Mouse (Mus musculus) urinary bladder, postnatal 10 days (tissue): ENCODE data around the gene Fpgs.

Experiments used
- DNase-seq: peaks from one replicate; pipeline ENCODE4 v3.0.0; 2022; ENCODE audit warnings: low spot score

Gene Fpgs

DNA sequence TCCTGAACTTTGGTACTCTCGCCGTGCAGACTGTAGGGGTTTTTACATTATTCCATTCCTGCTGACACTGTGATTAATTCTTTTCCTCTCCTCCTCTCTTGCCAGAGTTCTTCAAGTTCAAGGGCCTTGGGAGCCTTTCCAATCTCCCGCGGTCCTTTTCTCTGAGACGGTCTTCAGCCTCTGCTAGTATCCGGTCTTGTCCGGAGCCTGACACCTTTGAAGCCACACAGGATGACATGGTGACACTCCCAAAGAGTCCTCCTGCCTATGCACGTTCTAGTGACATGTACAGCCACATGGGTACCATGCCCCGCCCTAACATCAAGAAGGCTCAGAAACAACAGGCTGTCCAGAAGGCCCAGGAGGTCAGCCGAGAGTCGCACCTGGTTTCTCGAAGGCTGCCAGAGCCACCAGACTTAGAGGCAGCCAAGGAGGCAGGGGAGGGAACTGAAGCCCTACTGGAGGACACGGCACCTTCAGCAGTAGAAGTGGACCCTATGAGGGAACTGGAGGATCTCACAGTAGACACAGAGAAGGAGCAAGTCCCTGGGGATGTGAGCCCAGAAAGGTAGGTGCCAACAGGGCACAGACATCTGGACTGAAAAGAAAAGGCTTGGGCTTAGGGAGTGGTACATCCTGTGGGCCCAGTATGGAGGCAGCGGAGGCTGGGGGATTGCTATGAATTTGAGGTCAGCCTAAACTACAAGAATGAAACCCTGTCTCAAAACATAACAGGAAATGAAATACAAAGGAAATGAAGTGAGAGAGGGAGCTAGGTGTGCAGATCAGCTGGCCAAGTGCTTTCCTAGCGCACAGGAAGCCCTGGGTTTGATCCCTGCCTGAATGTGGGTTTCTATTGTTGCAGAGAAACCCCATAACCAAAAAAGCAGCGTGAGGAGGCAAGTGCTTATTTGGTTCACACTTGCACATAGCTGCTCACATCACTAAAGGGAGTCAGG, 21.2 kb upstream of the Fpgs start:
- DNase-seq: no peak

DNA sequence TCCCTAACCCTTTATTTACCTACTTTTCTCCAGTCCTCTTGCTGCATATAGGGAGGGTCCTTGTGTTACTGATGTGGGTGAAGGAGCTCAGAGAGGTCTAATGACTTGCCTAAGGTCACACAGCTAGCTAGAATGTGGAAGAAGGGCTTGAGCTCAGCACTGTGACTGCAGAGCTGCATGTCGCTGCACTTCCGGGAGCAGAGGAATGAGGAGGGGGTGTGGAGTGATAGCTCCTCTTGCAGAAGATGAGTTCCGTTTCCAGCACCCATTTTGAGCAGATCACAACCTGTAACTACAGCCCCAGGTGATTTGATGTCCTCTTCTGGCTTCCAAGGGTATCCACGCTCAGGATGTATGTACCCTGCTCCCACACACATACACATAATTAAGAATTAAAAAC, 20.2 kb upstream of the Fpgs start:
- no peak for DNase-seq

DNA sequence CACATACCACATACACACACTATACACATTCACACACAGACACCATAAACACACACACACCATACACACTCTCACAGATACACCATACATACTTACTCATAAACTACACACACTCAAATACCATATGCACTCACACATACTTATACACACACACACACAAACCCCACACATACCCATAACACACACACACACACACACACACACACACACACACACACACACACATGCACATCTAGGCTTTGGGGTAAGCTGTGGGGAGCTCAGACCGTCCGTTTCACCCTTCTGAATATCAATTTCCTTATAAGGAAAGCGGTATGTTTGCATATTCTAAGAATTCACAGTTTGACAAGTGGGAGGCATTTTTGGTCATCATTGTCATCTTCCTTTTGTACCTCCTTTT, 18.6 kb upstream of the Fpgs start:
- no peak for DNase-seq

DNA sequence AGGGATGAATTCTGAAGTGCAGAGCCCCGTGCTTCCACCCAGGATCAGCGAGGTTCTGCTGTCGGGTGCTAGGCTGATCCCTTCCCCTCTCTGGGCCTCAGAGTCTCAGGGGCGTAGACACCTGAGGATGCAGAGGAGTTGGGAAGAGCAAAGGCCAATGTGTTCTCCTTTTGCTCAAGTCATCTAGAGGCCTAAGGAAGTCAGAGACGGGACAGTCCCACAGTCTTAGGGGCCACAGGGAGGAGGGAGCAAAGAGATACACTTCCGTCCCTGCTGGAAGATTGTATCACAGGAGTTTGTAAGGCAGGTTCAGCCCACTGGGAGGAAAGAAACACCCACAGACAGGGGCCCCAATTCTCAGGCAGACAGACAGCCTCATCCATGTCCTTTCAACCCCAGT, 18.1 kb upstream of the Fpgs start:
- DNase-seq: no peak

DNA sequence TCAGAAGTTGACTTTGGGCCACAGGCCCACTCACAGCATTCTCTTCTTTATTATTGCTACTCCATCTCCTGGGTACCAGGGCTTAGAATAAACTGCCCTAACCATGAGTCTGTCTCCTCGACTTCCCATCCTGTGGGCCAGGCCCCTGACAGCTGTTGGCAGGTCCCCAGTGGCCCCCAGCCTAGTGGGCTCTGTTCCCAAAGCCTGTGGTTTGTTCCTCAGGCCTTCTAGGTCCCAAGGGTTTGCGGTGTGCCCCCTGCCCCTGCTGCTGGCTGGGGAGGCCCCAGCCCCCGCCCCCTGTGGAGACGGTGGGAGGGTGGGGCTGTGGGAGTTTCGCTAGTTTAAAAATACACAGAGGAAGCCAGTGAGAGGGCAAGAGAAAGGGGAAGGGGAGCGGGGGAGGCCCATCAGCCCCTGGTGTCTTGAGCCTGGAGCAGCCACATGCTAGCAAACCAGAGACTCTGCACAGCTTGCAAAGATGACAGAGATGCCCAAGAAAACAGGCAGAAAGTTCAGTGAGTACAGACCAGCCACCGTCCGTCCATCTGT, 16.8 kb upstream of the Fpgs start, which contains the start of gene Sh2d3c:
Gene Sh2d3c (plus strand): TSS at position 375 of the 549 bp plus-strand sequence.
- no peak for DNase-seq

DNA sequence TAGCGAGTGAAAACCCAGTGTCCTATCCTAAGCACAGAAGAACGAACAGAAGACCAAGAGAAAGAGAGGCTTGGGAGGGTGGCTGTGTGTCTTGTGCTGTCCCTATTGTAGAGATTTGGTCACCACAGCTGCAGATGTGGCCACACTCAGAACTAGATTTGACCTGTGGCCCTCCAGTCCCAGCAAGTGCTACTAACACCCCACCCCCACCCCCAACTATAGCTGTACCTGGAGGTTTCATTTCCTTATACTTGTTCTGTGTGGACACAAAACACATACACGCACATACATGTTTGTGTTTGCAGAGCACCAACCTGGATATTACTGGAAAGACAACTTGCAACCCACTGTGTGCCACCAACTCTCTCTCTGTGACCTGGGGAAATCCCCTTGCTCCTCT, 16.1 kb upstream of the Fpgs start:
- no peak for DNase-seq

DNA sequence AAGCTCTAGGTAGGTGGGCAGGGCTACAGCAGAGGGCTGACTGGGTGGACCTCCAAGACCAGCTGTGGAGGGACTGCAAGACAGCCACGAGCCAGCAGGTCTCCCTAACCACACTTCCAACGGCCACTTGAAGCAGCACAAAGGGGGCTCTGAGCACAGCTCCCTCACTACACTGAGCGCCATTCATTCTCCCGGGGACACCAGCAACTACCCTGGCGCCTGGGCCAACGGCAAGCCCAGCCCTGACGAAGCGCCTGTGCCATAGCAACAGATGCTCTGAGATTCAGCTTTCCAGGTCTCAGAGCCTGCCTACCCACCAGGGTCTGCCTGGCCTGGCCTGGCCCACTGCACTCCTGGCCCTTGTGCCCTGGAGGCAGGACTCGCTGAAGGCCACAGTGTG, 14.8 kb upstream of the Fpgs start:
- no peak for DNase-seq

DNA sequence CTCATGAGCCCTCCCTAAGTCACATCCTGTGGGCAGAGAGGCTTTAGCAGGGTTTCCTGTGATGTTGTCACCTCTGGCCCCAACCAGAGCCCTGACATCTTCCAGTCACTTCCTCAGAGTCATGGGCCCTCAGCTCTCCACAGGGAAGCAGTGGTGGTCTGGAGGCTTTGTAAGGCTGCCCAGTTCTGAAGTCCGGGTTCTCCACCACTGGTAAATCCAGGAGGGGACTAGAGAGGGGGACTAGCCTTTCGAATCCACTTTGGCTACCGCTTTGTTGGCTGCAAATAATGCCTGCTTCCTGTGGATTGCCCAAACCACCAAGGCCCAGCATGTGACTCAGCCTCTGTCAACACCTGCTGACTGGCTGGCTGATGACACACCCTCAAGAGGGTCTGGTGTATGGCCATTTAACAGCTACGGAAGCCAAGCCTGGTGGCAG, 11.1 kb upstream of the Fpgs start:
- DNase-seq: no peak

DNA sequence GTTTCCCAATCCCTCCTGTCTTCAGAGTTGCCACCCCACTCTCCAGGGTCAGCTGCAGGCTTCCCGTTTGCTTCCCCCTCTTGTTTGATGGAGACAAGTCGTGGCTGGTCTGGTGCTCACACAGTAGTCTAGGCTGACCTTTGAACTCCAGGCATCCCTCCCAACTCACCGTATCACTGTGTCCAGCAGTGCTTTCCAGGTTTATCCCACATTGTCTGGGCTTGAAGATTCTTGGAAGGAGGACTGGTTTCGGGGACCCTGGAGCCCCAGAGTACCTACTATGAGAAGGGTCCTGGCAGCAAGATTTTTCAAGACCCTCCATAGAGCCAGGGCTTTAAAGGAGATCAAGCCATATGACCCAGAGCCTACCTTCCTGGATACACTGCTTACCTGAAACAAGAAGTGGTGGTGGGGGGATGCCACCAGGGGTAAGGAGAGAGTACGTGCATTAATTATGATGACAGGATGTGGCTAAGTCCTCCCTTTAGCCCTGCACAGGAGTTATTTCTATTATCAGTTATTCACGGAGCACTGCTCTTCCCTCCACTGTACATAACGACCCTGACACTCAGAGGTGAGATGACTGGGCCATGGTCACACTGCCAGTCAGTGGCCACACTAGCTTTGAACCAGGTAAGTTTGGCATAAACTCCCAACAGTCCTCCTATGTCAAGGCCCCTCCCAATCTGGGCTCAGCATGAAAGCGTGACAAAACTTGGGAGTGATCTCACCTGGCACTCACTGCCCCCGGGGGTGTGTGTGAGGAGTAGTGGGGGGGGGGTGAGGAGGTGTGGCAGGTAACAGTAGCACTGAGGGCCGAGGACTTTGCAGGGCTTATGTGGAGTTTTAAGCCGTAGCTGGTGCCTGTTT, 10.4 kb upstream of the Fpgs start:
- no peak for DNase-seq

DNA sequence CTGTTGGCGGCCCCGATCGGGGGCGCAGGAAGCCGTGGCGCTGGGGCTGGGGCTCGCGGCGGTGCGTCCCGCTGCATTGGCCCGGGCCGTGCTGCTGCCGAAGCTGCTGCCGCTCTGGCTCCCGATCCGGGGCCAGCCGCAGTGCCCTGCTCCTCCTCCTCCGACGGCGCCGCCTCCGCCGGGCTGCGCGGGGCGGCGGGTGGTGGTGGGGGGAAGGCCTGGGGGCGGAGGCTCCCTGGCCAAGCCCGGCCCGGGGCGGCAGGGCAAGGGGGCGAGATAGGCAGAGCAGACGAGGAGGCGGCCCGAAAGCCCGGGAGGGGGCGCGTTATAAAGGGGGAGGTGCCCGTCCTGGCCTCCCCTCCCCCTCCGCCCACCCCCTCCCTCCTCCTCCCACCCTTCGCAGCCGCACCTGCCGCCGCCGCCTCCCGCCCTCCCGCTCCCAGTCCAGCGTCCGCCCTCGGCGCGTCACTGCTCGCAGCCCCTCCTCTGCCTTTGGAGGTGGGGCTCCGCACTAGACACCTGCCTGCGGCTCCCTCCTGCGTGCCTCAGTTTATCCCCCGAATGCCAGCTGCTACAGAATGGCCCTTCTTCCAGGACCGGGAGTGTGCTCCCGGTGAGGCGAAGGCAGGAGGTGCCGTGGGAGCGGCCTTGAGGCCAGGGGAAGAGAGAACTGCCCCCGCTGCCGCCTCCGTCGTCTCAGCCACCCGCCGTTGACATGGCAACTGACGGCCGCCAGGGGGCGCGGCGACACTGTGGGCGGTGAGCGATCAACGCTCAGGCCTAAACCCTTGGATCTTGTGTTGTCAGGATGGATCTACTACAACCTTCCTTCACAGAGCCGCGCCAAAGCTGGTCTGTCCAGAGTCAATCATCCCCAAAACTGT, 9.2 kb upstream of the Fpgs start, which contains the start of gene Cdk9:
Gene Cdk9 (minus strand): TSS at position 143 of the 884 bp plus-strand sequence.
- DNase-seq: peak; percentile 69

DNA sequence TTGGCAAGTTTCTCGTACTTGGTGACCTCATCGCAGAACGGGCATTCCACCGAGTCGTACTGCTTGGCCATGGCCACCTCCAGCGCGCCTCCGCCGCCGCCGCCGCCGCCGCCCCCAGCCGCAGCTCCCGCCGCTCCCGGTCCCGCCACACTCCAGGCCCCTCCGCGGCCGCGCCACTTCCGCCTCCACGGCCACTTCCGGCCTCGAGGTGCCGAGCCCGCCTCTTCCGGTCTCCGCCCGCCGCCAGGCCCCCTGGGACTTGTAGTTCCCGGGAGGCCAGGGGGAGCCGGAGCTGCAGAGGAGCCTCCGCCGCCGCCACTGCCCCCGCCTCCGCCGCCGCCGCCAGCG, 8.6 kb upstream of the Fpgs start:
- peak; percentile 76 for DNase-seq

DNA sequence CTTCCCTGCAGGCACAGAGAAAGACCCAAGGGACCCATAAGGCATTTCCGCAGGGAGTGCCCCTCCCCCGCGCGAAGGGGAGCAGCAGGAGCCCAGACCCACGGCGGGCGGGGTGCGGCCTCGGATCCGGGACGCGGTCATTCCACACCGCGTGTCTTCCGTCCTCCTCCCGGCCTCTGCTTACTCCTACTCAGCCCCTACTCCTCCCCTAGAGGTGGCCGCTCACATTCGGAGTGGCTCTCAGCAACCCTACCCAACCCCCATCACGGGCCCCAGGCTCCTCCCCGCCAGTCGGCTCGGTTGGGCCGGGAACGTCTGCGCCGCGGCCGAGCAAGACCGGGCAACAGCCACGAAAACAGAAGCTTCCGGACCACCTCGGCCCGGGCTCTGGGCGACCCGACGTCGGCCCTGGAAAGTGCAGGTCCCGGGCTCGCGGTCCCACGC, 8.2 kb upstream of the Fpgs start:
- DNase-seq: peak; percentile 30

DNA sequence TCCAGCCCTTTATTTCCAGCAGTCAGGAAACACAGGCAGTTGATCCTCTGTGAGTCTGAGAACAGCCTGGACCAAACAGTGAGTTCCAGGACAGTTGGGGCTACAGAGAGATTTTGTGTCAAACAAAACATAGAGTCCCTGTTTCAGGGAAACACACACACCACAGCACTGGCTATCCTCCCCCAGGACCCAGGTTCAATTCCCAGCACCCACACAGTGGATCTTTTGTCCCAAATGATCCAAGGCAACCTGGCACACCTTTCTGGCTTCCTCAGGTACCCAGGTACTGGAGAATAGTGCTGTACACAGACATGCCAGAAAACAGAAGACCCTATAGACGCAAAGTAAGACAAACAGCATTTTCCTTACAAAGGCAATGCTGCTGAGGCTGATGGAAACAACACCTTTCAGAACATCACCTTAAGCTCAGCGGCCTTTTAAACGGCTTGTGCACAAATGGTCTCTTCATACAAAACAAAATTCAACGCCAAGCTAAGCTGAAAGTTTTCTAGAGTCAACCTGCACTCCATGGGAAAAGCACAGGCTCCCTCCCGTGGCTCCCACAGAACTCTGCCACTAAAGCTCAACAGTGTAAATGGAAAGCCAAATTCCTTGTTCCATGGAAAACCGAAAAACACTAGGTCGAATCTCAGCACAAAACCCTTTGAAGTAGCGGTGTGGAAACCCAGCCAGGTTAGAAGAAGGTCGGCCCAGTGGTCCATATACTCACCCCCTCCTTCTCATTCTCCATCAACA, 7.5 kb upstream of the Fpgs start:
- no peak for DNase-seq

DNA sequence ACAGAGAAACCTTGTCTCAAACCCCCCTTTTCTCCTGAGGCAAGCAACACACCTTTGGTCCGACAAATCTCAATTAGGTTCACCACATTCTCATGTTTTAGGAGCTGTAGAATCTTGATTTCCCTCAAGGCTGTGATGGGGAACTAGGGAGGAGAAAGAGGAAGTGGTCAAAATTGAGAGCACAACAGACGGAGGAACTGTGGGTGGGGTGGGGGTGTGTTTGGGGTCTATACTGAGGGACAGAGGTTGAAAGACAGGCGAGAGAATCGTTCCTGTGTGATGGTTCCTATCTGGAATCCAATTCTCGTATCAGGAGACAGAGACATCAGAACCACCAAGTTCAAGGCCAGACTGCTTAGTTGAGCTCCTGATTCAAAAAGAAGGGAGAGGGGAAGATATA, 6.5 kb upstream of the Fpgs start:
- no peak for DNase-seq

DNA sequence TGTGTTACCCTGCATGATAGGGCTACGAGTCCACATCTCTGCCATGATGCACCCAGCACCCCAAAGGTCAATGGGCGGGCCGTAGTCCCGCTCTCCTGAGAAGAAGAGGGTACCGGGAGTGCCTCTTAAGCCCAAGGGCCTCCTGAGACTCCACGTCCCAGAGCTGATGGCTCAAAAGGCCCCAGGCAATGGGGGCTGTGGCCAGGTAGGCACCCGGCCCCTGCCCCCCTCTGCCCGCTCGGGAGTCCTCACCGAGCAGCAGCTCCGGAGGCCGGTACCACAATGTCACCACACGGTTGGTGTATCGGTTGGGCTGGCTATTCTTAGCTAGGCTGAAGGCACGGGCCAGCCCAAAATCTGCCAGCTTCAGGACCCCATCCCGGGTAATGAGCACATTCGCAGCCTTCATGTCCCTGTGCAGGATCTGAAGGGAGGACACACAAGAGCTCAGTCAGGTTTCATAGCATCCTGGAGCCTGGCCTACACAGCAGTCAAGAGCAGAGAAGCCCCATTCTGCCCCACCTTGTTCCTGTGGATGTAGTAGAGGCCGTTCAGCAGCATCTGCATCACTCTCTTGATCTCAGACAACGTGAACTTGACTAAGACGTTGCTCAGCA, 5.7 kb upstream of the Fpgs start:
- DNase-seq: no peak

DNA sequence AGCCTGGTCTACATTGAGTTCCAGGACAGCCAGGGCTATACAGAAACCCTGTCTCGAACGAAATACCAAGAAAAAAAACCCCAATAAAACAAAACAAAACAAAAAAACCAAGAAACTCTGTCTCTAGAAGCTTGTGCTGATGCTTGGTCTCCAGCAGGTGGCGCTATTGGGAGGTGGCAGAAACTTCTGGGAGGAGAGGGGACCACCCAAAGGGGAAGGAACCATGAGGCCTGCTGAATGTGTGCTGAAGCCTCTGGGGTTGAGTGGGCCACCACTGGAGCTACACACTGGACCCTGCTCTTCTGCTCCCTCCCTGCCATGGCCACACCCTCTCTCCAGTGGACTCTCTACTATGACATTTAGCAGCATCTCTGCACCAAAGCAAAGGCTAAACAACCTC, 4.7 kb upstream of the Fpgs start:
- no peak for DNase-seq

DNA sequence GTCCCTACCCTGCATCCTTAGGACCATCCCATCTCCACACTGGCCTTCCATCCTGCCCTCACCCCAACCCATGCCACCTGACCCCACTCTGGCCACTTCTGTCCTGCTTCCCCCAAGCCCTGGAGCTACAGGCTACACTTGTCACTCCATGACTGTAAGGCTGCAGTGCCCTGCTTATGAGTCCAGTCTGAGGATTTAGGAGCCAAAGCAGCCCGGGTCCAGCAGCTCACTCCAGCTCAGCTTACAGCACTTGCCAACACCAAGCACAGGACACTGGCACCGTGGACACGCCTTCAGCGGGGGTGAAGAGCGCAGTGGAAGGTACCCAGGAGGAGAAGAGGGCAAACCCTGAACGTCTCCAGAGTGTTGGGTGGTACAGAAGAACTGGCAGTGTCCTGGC, 3.0 kb upstream of the Fpgs start:
- DNase-seq: no peak

DNA sequence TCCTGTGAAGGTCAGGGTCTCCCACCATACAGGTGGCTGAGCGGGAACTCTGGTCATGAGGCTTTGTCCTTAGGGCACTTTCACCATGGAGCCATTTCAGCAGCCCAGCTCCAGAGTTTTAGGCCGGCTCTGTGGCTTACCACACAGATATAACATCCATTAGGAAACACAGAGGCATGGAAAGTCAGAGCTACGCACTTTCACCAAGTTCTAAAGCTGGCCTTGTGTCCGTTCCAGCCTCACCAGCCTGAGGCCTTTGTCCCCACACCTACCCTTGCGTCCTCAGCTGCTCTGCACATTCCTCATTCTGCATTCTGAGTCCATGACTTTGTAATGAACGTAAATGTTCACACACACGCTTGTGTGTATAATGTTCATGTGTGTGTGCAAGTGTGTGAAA, 1.1 kb upstream of the Fpgs start:
- no peak for DNase-seq

DNA sequence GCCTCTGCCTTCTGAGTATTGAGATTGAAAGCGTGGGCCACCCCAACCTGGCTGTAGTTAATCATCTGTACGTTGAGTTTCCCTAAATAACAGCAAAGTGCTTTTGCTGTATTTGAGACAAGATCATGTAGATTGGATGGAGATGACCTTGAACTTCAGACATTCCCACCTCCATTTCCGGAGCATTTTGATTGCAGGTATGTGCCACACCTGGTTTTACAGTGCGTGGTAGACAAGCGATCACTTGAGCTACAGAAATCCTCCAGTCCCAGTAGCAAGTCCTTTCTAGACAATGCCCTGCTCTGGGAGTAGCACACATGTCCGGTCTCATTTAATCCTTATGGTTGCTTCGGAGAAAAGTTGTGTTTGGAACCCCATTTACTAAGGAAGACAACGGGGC, 899 bp downstream of the Fpgs start:
- no peak for DNase-seq

DNA sequence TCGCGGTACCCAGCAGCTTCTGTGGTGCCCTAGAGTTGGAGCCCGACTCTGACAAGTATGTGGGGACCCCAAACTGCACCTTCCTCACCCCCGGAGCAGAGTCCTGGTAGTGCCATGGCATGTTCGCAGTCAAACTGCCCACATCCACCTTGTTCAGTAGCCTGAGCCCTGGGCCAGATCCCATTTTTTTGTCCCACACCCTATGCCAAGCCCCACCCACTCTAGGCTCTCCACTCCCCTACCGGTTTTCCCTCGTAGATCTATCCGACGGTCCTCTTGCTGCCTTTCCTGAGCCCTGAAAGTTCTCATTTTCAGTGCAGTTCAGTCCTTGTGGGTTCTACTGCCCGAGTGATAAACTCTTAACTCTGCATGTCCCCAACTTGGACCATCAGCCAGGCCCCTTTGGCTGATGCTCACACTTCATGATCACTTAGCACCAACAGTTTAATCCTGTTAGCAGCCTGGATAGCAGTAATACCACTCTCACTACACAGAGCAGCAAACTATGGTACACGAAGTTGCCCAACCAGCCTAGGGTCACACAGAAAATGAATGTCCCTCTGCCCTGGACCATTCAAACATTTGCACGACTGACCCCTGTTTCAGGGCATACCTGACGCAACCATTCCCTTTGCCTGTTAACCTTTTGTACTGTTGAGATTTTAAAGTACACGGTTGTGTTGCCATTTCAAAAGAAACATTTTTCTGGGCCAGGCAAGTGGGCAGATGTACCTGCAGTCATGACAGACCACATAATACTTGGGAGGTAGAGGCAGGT, 2.8 kb downstream of the Fpgs start:
- DNase-seq: no peak
